Mouse (Mus musculus): ENCODE results near the gene Camkk2. TPM values are rescaled to one million over a fixed set of nuclear protein-coding genes. Genes with fewer than 3 reads are reported as not detected.
A peak's percentile ranks its signal among the peaks of the same experiment; 100 is the strongest.

Camkk2 gene
- polyA plus RNA-seq, 1 experiment from 2014 or later: 43.1 TPM

GRCm38 (mm10) chr5:122731991-122732673, 47.1 kb downstream of the Camkk2 start:
- H3K9ac ChIP-seq: no peak overlapping the region
- peaks cover 19% of the 10 kb centered on the region for H3K4me1 ChIP-seq
- peak overlapping the region; percentile 14; the same call in 1 of the 2 replicates for H3K4me2 ChIP-seq (replicated peaks)
- no peaks in the 10 kb centered on the region for H3K27me3 ChIP-seq
- WGBS: 22% methylated on average over 15 of the region's 15 CpGs
- H3K27ac ChIP-seq: peak overlapping the region; percentile 83; the same call in 1 of the 2 replicates
- peaks cover 6% of the 10 kb centered on the region; the same call in 1 of the 2 replicates for H3K36me3 ChIP-seq
- ATAC-seq (ENCODE audit: insufficient number of reproducible peaks, insufficient read depth, low FRiP score, low TSS enrichment): no peak
- H3K4me3 ChIP-seq: no peak overlapping the region
- no peaks in the 10 kb centered on the region for H3K9me3 ChIP-seq

DNA sequence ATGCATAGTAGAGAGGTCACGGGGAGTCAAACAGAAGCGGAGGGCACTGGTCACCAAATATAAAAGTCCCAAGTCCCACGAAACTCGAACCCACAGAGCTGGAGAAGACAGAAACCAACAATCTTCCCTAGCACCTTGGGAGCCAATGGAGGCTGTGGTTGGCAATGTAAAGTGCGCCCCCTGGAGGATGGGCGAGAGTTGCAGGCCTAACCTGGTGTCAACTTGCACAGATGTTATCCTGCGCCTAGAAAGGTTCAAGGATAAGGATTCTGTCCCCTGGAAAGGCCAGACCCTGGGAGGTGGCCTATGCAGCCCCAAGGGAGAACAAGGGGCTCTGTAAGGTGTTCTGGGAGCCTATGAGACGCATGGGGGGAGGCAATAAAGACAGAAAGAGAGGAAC, 47.9 kb downstream of the Camkk2 start:
- no peak for ATAC-seq (ENCODE audit: insufficient number of reproducible peaks, insufficient read depth, low FRiP score, low TSS enrichment)
- Histone ChIP-seq H3K27me3 (no peaks in the 10 kb centered on the region), H3K4me2 (replicated peaks) (no peak overlapping the region), H3K9me3 (no peaks in the 10 kb centered on the region), H3K27ac (peak overlapping the region; percentile 83), H3K4me3 (no peak overlapping the region), H3K4me1 (peaks cover 19% of the 10 kb centered on the region), H3K9ac (no peak overlapping the region), H3K36me3 (no peaks in the 10 kb centered on the region)
- 66% methylated on average over 8 of the region's 8 CpGs for WGBS

GRCm38 (mm10) chr5:122730776-122731175, 48.4 kb downstream of the Camkk2 start:
- Histone ChIP-seq H3K4me3 (no peak overlapping the region), H3K9ac (no peak overlapping the region), H3K9me3 (no peaks in the 10 kb centered on the region), H3K27ac (no peak overlapping the region; the same call in 1 of the 2 replicates), H3K27me3 (no peaks in the 10 kb centered on the region), H3K36me3 (no peaks in the 10 kb centered on the region), H3K4me2 (replicated peaks) (no peak overlapping the region), H3K4me1 (peaks cover 19% of the 10 kb centered on the region)
- ATAC-seq (ENCODE audit: insufficient number of reproducible peaks, insufficient read depth, low FRiP score, low TSS enrichment): no peak
- 82% methylated on average over 10 of the region's 10 CpGs for WGBS

DNA sequence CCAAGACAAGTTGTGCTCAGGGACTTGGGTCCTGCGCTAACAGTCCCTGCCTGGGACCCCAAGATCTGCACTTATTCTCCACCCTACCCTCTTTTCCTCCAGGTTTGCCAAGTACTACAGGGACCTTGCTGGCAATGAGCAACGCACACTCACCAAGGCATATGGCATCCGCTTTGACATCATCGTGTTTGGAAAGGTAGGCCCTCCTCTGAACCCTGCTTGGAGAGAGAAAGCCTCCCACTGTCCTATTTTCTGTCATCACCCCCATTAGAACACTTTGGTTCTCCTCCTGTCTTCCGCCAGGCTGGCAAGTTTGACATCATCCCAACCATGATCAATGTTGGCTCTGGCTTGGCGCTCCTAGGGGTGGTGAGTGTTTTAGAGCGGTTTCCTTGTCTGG, 52.1 kb downstream of the Camkk2 start:
- no peaks in the 10 kb centered on the region for H3K27me3 ChIP-seq
- no peak overlapping the region for H3K4me3 ChIP-seq
- no peak overlapping the region for H3K4me2 ChIP-seq (replicated peaks)
- no peaks in the 10 kb centered on the region for H3K36me3 ChIP-seq
- no peaks in the 10 kb centered on the region for H3K9me3 ChIP-seq
- WGBS: 90% methylated on average over 7 of the region's 7 CpGs
- no peak for ATAC-seq (ENCODE audit: insufficient number of reproducible peaks, insufficient read depth, low FRiP score, low TSS enrichment)
- H3K9ac ChIP-seq: no peak overlapping the region
- H3K27ac ChIP-seq: no peak overlapping the region
- H3K4me1 ChIP-seq: peaks cover 8% of the 10 kb centered on the region

GRCm38 (mm10) chr5:122726595-122726994, 52.6 kb downstream of the Camkk2 start:
- Histone ChIP-seq H3K9me3 (no peaks in the 10 kb centered on the region), H3K9ac (peak overlapping the region; percentile 4; the same call in 1 of the 2 replicates), H3K27ac (no peak overlapping the region), H3K36me3 (no peaks in the 10 kb centered on the region), H3K4me3 (no peak overlapping the region), H3K27me3 (no peaks in the 10 kb centered on the region), H3K4me1 (0 out of 2 replicates have a peak, but pooled peaks cover 3% of the 10 kb centered on the region), H3K4me2 (replicated peaks) (no peak overlapping the region)
- 71% methylated on average over 5 of the region's 5 CpGs for WGBS
- no peak for ATAC-seq (ENCODE audit: insufficient number of reproducible peaks, insufficient read depth, low FRiP score, low TSS enrichment)

- 19% methylated on average over 7 of the region's 7 CpGs for WGBS
- H3K4me1 ChIP-seq: no peaks in the 10 kb centered on the region
Observed at GRCm38 (mm10) chr5:122726068-122726467, 53.1 kb downstream of the Camkk2 start.

GRCm38 (mm10) chr5:122725453-122725852, 53.8 kb downstream of the Camkk2 start:
- Histone ChIP-seq H3K4me2 (replicated peaks) (no peak overlapping the region), H3K36me3 (no peaks in the 10 kb centered on the region), H3K9ac (no peak overlapping the region), H3K27ac (no peak overlapping the region), H3K4me1 (no peaks in the 10 kb centered on the region), H3K27me3 (no peaks in the 10 kb centered on the region), H3K9me3 (no peaks in the 10 kb centered on the region), H3K4me3 (no peak overlapping the region)
- WGBS: 91% methylated on average over 13 of the region's 13 CpGs
- no peak for ATAC-seq (ENCODE audit: insufficient number of reproducible peaks, insufficient read depth, low FRiP score, low TSS enrichment)

More at GRCm38 (mm10) chr5:122726068-122726467, 53.1 kb downstream of the Camkk2 start:
- Histone ChIP-seq H3K27me3 (no peaks in the 10 kb centered on the region), H3K4me2 (replicated peaks) (no peak overlapping the region), H3K36me3 (no peaks in the 10 kb centered on the region), H3K27ac (no peak overlapping the region), H3K4me3 (no peak overlapping the region), H3K9me3 (no peaks in the 10 kb centered on the region), H3K9ac (no peak overlapping the region)
- 0 out of 2 replicates have a peak, but pooled peaks have one; percentile 25 for ATAC-seq (ENCODE audit: insufficient number of reproducible peaks, insufficient read depth, low FRiP score, low TSS enrichment)

GRCm38 (mm10) chr5:122719168-122719567, 60.0 kb downstream of the Camkk2 start:
- Histone ChIP-seq H3K4me3 (no peak overlapping the region), H3K27ac (no peak overlapping the region), H3K4me1 (no peaks in the 10 kb centered on the region), H3K36me3 (no peaks in the 10 kb centered on the region), H3K9me3 (no peaks in the 10 kb centered on the region), H3K27me3 (no peaks in the 10 kb centered on the region), H3K9ac (no peak overlapping the region), H3K4me2 (replicated peaks) (no peak overlapping the region)
- no peak for ATAC-seq (ENCODE audit: insufficient number of reproducible peaks, insufficient read depth, low FRiP score, low TSS enrichment)
- whole genome bisulfite sequencing: 96% methylated on average over 8 of the region's 8 CpGs

DNA sequence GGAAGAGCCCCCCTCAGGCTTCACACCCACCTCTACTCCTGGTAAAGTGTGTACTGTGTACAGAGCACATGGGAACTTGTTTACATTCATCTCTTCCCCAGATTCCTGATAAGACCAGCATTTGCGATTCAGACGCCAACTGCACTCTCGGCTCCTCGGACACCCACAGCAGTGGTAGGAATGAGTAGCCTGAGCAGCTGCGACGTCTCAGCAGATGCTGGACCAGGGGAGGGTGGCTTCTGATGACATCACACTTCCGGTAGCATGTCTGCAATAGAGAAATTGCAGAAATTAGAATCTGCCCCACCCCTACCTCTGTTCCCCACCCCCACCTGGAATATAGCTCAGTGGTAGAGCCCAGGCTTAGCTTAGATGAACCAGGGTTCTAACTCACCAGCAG, 60.8 kb downstream of the Camkk2 start:
- no peaks in the 10 kb centered on the region for H3K27me3 ChIP-seq
- H3K4me1 ChIP-seq: no peaks in the 10 kb centered on the region
- no peak overlapping the region for H3K4me3 ChIP-seq
- H3K9ac ChIP-seq: no peak overlapping the region
- no peak overlapping the region for H3K27ac ChIP-seq
- H3K9me3 ChIP-seq: no peaks in the 10 kb centered on the region
- H3K4me2 ChIP-seq (replicated peaks): no peak overlapping the region
- no peaks in the 10 kb centered on the region for H3K36me3 ChIP-seq
- ATAC-seq (ENCODE audit: insufficient number of reproducible peaks, insufficient read depth, low FRiP score, low TSS enrichment): no peak
- WGBS: 80% methylated on average over 7 of the region's 7 CpGs

DNA sequence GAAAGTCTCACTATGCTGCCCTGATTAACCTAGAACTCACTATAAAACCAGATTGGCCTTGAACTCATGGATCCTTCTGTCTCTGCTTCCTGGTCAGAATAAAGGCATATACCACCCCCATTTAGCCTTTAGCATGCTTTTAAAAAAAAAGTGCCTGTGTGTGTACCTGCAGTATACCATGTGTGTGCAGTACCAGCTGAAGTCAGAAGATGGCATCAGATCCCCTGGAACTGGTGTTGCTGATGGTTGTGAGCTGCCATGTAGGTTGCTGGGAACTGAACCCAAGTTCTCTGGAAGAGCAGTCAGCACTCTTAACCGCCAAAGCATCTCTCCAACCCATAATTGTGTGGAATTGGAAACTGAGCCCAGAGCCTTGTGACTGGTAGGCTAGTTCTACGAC, 62.4 kb downstream of the Camkk2 start:
- Histone ChIP-seq H3K27me3 (no peaks in the 10 kb centered on the region), H3K4me3 (no peak overlapping the region), H3K9me3 (no peaks in the 10 kb centered on the region), H3K4me1 (no peaks in the 10 kb centered on the region), H3K9ac (no peak overlapping the region), H3K36me3 (no peaks in the 10 kb centered on the region), H3K4me2 (replicated peaks) (no peak overlapping the region), H3K27ac (no peak overlapping the region)
- 99% methylated on average over 2 of the region's 2 CpGs for WGBS
- ATAC-seq (ENCODE audit: insufficient number of reproducible peaks, insufficient read depth, low FRiP score, low TSS enrichment): no peak

GRCm38 (mm10) chr5:122715723-122716122, 63.5 kb downstream of the Camkk2 start:
- WGBS: 72% methylated on average over 1 of the region's 1 CpGs
- no peak overlapping the region for H3K4me3 ChIP-seq
- no peaks in the 10 kb centered on the region for H3K27me3 ChIP-seq
- no peak overlapping the region for H3K9ac ChIP-seq
- no peaks in the 10 kb centered on the region for H3K4me1 ChIP-seq
- ATAC-seq (ENCODE audit: insufficient number of reproducible peaks, insufficient read depth, low FRiP score, low TSS enrichment): no peak
- H3K27ac ChIP-seq: no peak overlapping the region
- H3K4me2 ChIP-seq (replicated peaks): no peak overlapping the region
- H3K9me3 ChIP-seq: no peaks in the 10 kb centered on the region
- H3K36me3 ChIP-seq: no peaks in the 10 kb centered on the region

GRCm38 (mm10) chr5:122708819-122709218, 70.4 kb downstream of the Camkk2 start:
- no peak overlapping the region for H3K4me2 ChIP-seq (replicated peaks)
- no peak overlapping the region for H3K4me3 ChIP-seq
- no peak overlapping the region for H3K9ac ChIP-seq
- no peaks in the 10 kb centered on the region for H3K36me3 ChIP-seq
- 71% methylated on average over 6 of the region's 6 CpGs for WGBS
- no peak for ATAC-seq (ENCODE audit: insufficient number of reproducible peaks, insufficient read depth, low FRiP score, low TSS enrichment)
- peaks cover 5% of the 10 kb centered on the region for H3K4me1 ChIP-seq
- H3K27me3 ChIP-seq: no peaks in the 10 kb centered on the region
- no peaks in the 10 kb centered on the region for H3K9me3 ChIP-seq
- H3K27ac ChIP-seq: no peak overlapping the region
